Comparison of ENCODE assay signal across 16 mouse cellular contexts in genomic region chr2:92065269-92065888, GRCm38 (mm10). TPM values are rescaled to one million over a fixed set of nuclear protein-coding genes. Genes with fewer than 3 reads are reported as not detected.
DNase-seq lines count a peak whose midpoint lies in the region; ATAC-seq lines count a peak whose summit lies in the region.
"Had no signal": no experiment of that assay in that cellular context is flagged by ENCODE, and none has a peak within 500 bp of the region (broad histone marks: within the 10 kb centered on the region; RNA-seq: fewer than 3 reads in every experiment).

No protein-coding gene starts in this region.

- H3K9ac ChIP-seq in liver, embryonic 16.5 days (ENCODE audit: low read depth, low read length) = no peak overlapping the region
- H3K9ac ChIP-seq in liver, embryonic 12.5 days = no peak overlapping the region
- H3K9ac ChIP-seq: embryonic facial prominence, embryonic 13.5 days; forebrain, postnatal 0 days; lung, embryonic 15.5 days; midbrain, embryonic 15.5 days had no signal

- no peaks in the 10 kb centered on the region for H3K36me3 ChIP-seq in liver, embryonic 16.5 days (ENCODE audit: control insufficient read depth, insufficient read depth)
- no peaks in the 10 kb centered on the region for H3K36me3 ChIP-seq in liver, embryonic 12.5 days
- H3K36me3 ChIP-seq: embryonic facial prominence, embryonic 13.5 days; heart, embryonic 10.5 days; limb, embryonic 10.5 days; lung, embryonic 15.5 days; midbrain, embryonic 15.5 days had no signal

- H3K4me2 ChIP-seq in liver, embryonic 16.5 days (ENCODE audit: low read depth, low read length) = no peak overlapping the region
- H3K4me2 ChIP-seq in liver, embryonic 12.5 days = no peak overlapping the region
- H3K4me2 ChIP-seq: embryonic facial prominence, embryonic 13.5 days; lung, embryonic 15.5 days; midbrain, embryonic 15.5 days had no signal

- no peak overlapping the region for H3K4me3 ChIP-seq in liver, embryonic 16.5 days (ENCODE audit: low read depth, low read length)
- no peak overlapping the region for H3K4me3 ChIP-seq in liver, embryonic 12.5 days
- H3K4me3 ChIP-seq: embryonic facial prominence, embryonic 13.5 days; heart, embryonic 10.5 days; limb, embryonic 10.5 days; lung, embryonic 15.5 days; midbrain, embryonic 15.5 days had no signal

- peaks cover 9% of the 10 kb centered on the region for H3K27me3 ChIP-seq in liver, embryonic 16.5 days (ENCODE audit: control insufficient read depth, insufficient read depth, low read depth, low read length)
- peaks cover 25% of the 10 kb centered on the region for H3K27me3 ChIP-seq in liver, embryonic 12.5 days (replicated peaks)
- H3K27me3 ChIP-seq: midbrain, embryonic 15.5 days had no signal

- WGBS in liver, embryonic 16.5 days (ENCODE audit: insufficient replicate concordance) = 35% methylated on average over 8 of the region's 8 CpGs
- 47% methylated on average over 8 of the region's 8 CpGs for WGBS in liver, embryonic 12.5 days (ENCODE audit: insufficient replicate concordance)

- peaks cover 2% of the 10 kb centered on the region; the same call in 1 of the 2 replicates for H3K4me1 ChIP-seq in liver, embryonic 16.5 days (ENCODE audit: control insufficient read depth, low read depth, low read length)
- H3K4me1 ChIP-seq in liver, embryonic 12.5 days = no peaks in the 10 kb centered on the region
- H3K4me1 ChIP-seq: embryonic facial prominence, embryonic 13.5 days; heart, embryonic 10.5 days; lung, embryonic 15.5 days had no signal

- ATAC-seq in liver, embryonic 16.5 days (ENCODE audit: low read depth) = peak; percentile 55; the same call in 1 of the 2 replicates
- no peak for ATAC-seq in liver, embryonic 12.5 days
- ATAC-seq: forebrain, postnatal 0 days; midbrain, embryonic 15.5 days had no signal

- DNase-seq in MEL-GATA-1-ER (ENCODE audit: extremely low read depth, low read depth) = peak; percentile 17
- peak; percentile 17 to 36 for DNase-seq in kidney, postnatal 36 days
- no peak for DNase-seq in spleen, adult 12 weeks (ENCODE audit: low spot score)
- DNase-seq in testis, postnatal 14 days (ENCODE audit: low spot score) = no peak
- DNase-seq in lung, postnatal 25 days (ENCODE audit: low spot score) = no peak
- DNase-seq: cerebellum, adult 9-10 months; forebrain, postnatal 0 days; gastrocnemius, postnatal 36 days; layer of hippocampus, adult 9-11 months had no signal

- no peak overlapping the region for H3K27ac ChIP-seq in liver, embryonic 16.5 days (ENCODE audit: low read length)
- H3K27ac ChIP-seq in liver, embryonic 12.5 days = no peak overlapping the region
- H3K27ac ChIP-seq: embryonic facial prominence, embryonic 13.5 days; heart, embryonic 10.5 days; limb, embryonic 10.5 days; lung, embryonic 15.5 days; midbrain, embryonic 15.5 days had no signal

- H3K9me3 ChIP-seq in liver, embryonic 16.5 days (replicated peaks; ENCODE audit: control insufficient read depth, low read length) = no peaks in the 10 kb centered on the region
- no peaks in the 10 kb centered on the region for H3K9me3 ChIP-seq in liver, embryonic 12.5 days (replicated peaks)
- H3K9me3 ChIP-seq: embryonic facial prominence, embryonic 13.5 days; heart, embryonic 10.5 days; limb, embryonic 10.5 days; lung, embryonic 15.5 days; midbrain, embryonic 15.5 days had no signal

RNA-seq across cellular contexts. Expression of gene Phf21a, which starts 27.5 kb away (rescaled TPM):
- 2.8 and 3.8 TPM in 2 replicates for polyA plus RNA-seq in liver, embryonic 16.5 days (2015; fragmentation: Nextera tagmentation; extraction: Ambion mirVana)
- 5.6 and 5.9 TPM in 2 replicates for polyA plus RNA-seq in liver, embryonic 12.5 days (2016; fragmentation: Nextera tagmentation; extraction: Ambion mirVana)

RNA-seq across cellular contexts. Expression of gene Creb3l1, which starts 41.1 kb away (rescaled TPM):
- polyA plus RNA-seq in liver, embryonic 16.5 days (2015; fragmentation: Nextera tagmentation; extraction: Ambion mirVana) = 0.72 and 1.3 TPM in 2 replicates
- polyA plus RNA-seq in liver, embryonic 12.5 days (2016; fragmentation: Nextera tagmentation; extraction: Ambion mirVana) = 1.9 and 2.3 TPM in 2 replicates

Comparison
In these comparisons a context has a peak if more than half of its experiments do, and no peak if none do; other contexts are left out.
1. DNase-seq: peak in MEL-GATA-1-ER (single experiment) and kidney, postnatal 36 days (2 of 2); none in spleen, adult 12 weeks (single experiment), testis, postnatal 14 days (single experiment) and lung, postnatal 25 days (single experiment).